Mouse (Mus musculus) embryonic facial prominence, embryonic 15.5 days (tissue): ENCODE data around the gene Gap43. TPM values are rescaled to one million over a fixed set of nuclear protein-coding genes. Genes with fewer than 3 reads are reported as not detected.
"Not testable (repeated sequence)": the region's sequence is repeated elsewhere in the genome, so short reads cannot be mapped to it uniquely, and the experiment has no call there.

Experiments used
- ATAC-seq: fragments of 200-750 bp; cut with Nextera tagmentation; 2 replicates; pipeline ENCODE4 v1.8.0; 2017; ENCODE audit warnings: low read depth, moderate TSS enrichment; ENCODE audit not compliant: insufficient number of reproducible peaks, low FRiP score, low TSS enrichment
- H3K27ac ChIP-seq: fragments of 300-500 bp; sonication (generic); replicated peaks from 2 replicates; pipeline ENCODE4 v1.5.1; 2015; ENCODE audit warnings: mild to moderate bottlenecking, inconsistent platforms
- H3K27me3 ChIP-seq: fragments of 300-500 bp; sonication (generic); 2 replicates; pipeline ENCODE4 v1.6.1; 2015; ENCODE audit warnings: inconsistent platforms
- H3K36me3 ChIP-seq: fragments of 300-500 bp; sonication (generic); 2 replicates; pipeline ENCODE4 v1.6.1; 2015; ENCODE audit warnings: mild to moderate bottlenecking, inconsistent platforms
- H3K4me1 ChIP-seq: fragments of 300-500 bp; sonication (generic); 2 replicates; pipeline ENCODE4 v1.6.1; 2015; ENCODE audit warnings: inconsistent platforms
- H3K4me2 ChIP-seq: fragments of 300-500 bp; sonication (generic); replicated peaks from 2 replicates; pipeline ENCODE4 v1.6.1; 2015; ENCODE audit warnings: mild to moderate bottlenecking, inconsistent platforms
- H3K4me3 ChIP-seq: fragments of 300-500 bp; sonication (generic); replicated peaks from 2 replicates; pipeline ENCODE4 v1.5.1; 2015; ENCODE audit warnings: mild to moderate bottlenecking, inconsistent platforms
- H3K9ac ChIP-seq: fragments of 300-500 bp; sonication (generic); 2 replicates; pipeline ENCODE4 v1.6.1; 2015; ENCODE audit warnings: inconsistent platforms
- H3K9me3 ChIP-seq: fragments of 300-500 bp; sonication (generic); replicated peaks from 2 replicates; pipeline ENCODE4 v1.6.1; 2016; ENCODE audit warnings: inconsistent platforms
- WGBS: fragments of 180-500 bp; shearing (Covaris S2); methylation state at CpG from one replicate; pipeline ENCODE4 v1.1.7; 2015; 5-methylcytosine and 5-hydroxymethylcytosine counted together
- polyA plus RNA-seq: library from polyadenylated mRNA; unstranded; fragments of >200 nt; fragmentation: Nextera tagmentation; extraction: Ambion mirVana; gene quantifications from 2 replicates; pipeline ENCODE4 v1.2.1, GENCODE M21; 2015

The Gap43 gene
- polyA plus RNA-seq = 111 and 116 TPM in 2 replicates

DNA sequence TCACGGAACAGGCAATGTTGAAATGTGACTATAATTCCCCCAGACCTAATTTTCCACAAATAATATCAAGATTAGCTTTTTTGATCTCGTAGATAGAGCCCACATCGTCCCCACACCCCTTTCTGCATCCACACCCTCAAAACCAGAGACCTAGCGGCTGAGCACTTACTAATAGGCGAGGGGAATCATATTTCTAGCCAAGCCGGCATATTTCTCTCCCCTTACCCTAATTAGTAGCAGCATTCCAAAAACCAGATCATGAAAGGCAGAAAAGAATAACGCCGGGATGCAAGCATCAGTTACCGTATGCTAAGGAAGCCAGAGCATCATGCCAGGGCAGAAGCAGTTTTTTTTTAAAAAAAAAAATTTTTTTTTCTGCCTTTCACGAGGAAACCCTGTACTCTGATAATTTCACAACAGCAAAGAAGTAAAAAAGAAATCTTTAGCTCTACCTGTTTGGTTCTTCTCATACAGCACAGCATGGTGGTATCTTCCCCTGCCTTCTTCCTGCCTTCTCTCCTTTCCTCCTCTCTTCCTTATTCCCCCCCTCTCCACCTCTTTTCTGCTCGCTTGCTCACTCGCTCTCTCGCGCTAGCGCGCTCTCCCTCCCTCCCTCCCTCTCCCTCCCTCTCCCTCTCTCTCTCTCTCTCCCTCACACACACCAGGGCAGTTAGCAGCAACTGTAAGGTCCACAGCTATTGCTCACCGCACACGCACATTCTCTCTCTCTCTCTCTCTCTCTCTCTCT is at the start of gene Gap43:
TSS of gene Gap43 (minus strand) at position 631 of the 748 bp plus-strand sequence.
- peak; percentile 77 for ATAC-seq
- Histone ChIP-seq H3K36me3 (no peaks in the 10 kb centered on the region), H3K27ac (peak within 1 kb of the TSS; percentile 44; the same call in 1 of the 2 replicates), H3K27me3 (no peaks in the 10 kb centered on the region), H3K4me3 (peak within 1 kb of the TSS; percentile 45), H3K9me3 (no peaks in the 10 kb centered on the region), H3K9ac (peak within 1 kb of the TSS; percentile 7; the same call in 1 of the 2 replicates), H3K4me1 (peaks cover 38% of the 10 kb centered on the region), H3K4me2 (peak within 1 kb of the TSS; percentile 58)
- under 1% methylated on average over 18 of the region's 18 CpGs for WGBS

DNA sequence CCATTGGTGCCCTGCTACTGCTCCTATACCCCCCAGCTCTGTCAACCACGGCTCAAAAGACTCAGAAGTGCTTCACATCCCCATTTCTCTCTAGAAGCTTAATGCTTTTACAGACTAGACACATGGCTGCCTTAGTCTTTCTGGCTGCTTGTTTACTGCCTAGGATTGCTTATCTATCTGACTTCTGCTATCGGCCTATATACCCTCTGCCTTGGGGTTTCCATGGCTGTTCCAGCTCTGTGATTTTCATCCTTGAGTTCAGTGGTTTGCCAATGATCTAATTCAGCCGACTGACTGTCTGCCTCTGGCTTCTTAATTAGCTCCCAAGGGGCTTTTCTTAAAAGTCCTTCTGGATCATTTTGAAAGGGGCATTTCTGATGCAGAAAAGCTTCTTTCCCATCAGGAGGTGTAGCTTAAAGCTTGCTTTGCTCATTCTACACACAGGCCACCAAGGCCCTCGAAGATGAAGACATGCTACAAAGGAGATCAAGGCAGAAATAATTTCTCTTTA is 40.9 kb upstream of the Gap43 start:
- Histone ChIP-seq H3K36me3 (no peaks in the 10 kb centered on the region), H3K4me1 (no peaks in the 10 kb centered on the region), H3K27ac (no peak overlapping the region), H3K9me3 (no peaks in the 10 kb centered on the region), H3K4me2 (no peak overlapping the region), H3K9ac (no peak overlapping the region), H3K27me3 (no peaks in the 10 kb centered on the region), H3K4me3 (no peak overlapping the region)
- no peak for ATAC-seq
- WGBS = 41% methylated on average over 4 of the region's 4 CpGs

DNA sequence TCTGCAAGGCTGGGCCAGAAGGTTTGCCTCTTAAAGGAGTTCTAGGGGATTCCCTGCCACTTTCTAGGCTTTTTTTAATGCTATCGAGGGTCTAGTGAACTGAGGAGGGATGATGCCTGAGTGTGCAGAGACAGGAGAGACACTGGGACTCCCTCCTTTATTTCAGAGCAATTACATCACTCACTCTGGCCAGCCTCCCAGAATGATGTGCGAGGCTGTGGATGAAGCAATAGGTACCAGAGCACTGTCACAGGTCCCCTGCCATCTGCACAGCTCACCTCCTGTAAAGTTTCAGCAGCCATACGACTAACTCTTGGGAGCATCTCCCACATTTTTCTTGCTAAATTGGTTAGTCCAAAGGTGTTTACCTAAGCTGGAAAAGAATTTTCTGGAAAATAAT is 40.2 kb upstream of the Gap43 start:
- Histone ChIP-seq H3K27ac (no peak overlapping the region), H3K4me3 (no peak overlapping the region), H3K9ac (no peak overlapping the region), H3K27me3 (no peaks in the 10 kb centered on the region), H3K4me1 (no peaks in the 10 kb centered on the region), H3K9me3 (no peaks in the 10 kb centered on the region), H3K4me2 (no peak overlapping the region), H3K36me3 (no peaks in the 10 kb centered on the region)
- WGBS = 47% methylated on average over 3 of the region's 3 CpGs
- ATAC-seq = no peak

DNA sequence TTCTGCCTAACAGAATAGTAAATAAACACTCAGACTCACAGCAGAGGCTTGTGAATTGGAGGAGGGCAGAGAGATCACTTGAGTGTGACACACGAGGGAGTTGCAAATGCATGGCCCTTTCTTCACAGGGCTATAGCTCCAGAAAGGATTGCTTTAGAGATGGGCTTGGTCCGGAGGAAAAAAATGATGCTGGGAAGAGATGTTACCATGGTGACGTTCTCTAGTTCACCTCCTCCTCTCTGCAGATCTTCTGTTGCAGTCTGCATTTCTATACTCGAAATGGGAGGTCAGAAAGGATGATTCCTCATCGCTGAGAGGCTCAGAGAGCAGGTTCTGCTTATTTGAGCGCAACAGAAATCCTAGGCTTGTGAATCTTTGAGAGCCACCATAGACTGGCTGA is 29.7 kb upstream of the Gap43 start:
- H3K4me2 ChIP-seq = no peak overlapping the region
- H3K9ac ChIP-seq = no peak overlapping the region
- no peak overlapping the region for H3K27ac ChIP-seq
- no peaks in the 10 kb centered on the region for H3K36me3 ChIP-seq
- H3K9me3 ChIP-seq = no peaks in the 10 kb centered on the region
- no peak for ATAC-seq
- H3K4me1 ChIP-seq = no peaks in the 10 kb centered on the region
- H3K27me3 ChIP-seq = no peaks in the 10 kb centered on the region
- H3K4me3 ChIP-seq = no peak overlapping the region
- WGBS = 77% methylated on average over 6 of the region's 6 CpGs

DNA sequence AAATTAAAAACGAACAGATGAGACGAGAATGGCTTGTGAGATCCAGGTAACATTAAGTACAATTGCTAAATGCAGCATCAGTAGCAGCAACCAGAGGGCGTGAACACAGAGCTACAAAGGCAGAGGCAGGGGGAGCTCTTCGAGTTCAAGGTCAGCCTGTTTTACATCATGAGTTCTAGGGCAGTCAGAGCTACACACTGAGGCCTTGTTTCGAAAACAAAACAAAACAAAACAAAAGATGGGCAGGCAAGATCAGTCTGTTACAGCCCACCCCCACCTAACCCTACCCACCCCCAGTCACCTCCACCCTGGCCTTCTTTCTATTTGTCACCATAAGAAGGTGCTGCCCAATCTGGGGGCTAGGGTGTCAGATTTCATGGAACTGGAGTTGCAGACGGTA is 28.9 kb upstream of the Gap43 start:
- WGBS = 78% methylated on average over 6 of the region's 6 CpGs
- H3K4me1 ChIP-seq = no peaks in the 10 kb centered on the region
- H3K27me3 ChIP-seq = no peaks in the 10 kb centered on the region
- H3K4me3 ChIP-seq = no peak overlapping the region
- H3K9me3 ChIP-seq = no peaks in the 10 kb centered on the region
- H3K27ac ChIP-seq = no peak overlapping the region
- no peaks in the 10 kb centered on the region for H3K36me3 ChIP-seq
- H3K9ac ChIP-seq = no peak overlapping the region
- no peak overlapping the region for H3K4me2 ChIP-seq
- no peak for ATAC-seq

DNA sequence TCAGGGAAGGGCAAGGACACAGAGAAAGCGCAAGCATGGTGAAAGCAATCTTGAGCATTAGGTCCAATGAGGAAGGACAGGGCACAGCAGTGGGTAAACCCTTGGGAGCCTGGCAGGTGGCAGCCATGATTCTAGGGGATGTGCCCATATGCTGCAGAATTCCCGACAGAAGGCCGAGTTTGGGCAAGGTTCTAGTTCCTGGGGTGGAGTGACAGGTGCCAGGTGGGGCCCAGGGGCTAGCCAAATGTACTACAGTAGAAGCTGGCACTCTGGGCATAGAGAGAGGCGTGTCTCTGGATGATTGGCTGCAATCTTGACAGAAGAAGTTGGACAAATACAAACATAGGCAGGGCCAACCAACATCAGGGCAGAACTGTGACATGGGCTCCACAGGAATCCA is 19.6 kb upstream of the Gap43 start:
- H3K9ac ChIP-seq = no peak overlapping the region
- H3K4me2 ChIP-seq = no peak overlapping the region
- H3K27ac ChIP-seq = no peak overlapping the region
- no peaks in the 10 kb centered on the region for H3K9me3 ChIP-seq
- ATAC-seq = no peak
- H3K27me3 ChIP-seq = no peaks in the 10 kb centered on the region
- 92% methylated on average over 4 of the region's 4 CpGs for WGBS
- H3K4me1 ChIP-seq = no peaks in the 10 kb centered on the region
- H3K36me3 ChIP-seq = no peaks in the 10 kb centered on the region
- no peak overlapping the region for H3K4me3 ChIP-seq

DNA sequence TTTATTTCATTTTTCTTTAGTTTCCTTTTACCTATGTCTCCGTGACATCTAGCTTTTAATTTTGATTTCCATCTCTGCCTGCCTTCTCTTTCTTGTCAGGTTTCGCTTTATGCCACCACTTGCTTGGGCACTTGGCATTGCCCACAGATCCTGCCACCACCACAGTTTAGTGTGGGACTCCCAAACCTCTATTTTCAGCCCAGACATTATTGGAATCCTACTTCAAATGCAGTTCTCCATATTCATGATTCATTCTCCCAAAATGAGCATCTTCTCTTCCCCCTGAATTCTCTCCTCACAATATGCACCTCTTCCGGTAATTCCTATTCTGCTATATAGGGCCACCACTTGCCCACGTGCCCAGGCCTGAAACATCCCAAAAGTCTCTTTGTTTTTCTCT is 17.6 kb upstream of the Gap43 start:
- no peak for ATAC-seq
- H3K27ac ChIP-seq = no peak overlapping the region
- no peaks in the 10 kb centered on the region for H3K9me3 ChIP-seq
- H3K9ac ChIP-seq = no peak overlapping the region
- no peak overlapping the region for H3K4me2 ChIP-seq
- 86% methylated on average over 4 of the region's 4 CpGs for WGBS
- no peaks in the 10 kb centered on the region for H3K4me1 ChIP-seq
- H3K36me3 ChIP-seq = no peaks in the 10 kb centered on the region
- H3K4me3 ChIP-seq = no peak overlapping the region
- no peaks in the 10 kb centered on the region for H3K27me3 ChIP-seq

DNA sequence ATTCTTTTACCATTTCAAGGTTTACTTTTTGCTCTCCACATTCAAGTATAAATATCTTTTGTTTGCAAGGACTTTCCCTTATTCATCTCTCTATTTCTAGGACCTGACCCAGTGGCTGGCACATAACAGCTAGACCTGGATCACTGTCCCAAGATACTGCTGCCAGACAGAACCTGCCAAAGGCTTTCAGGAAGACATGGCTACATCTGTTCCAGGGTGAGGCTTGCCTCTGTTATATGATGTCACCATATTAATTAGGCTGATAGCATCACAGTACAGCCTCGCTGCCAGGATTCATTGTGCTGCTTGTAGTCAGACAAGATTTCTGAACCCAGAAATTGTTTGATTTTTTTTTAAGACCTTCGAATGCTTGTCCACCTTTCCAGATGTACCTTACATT is 9.6 kb upstream of the Gap43 start:
- ATAC-seq = no peak
- WGBS = 86% methylated on average over 2 of the region's 2 CpGs
- H3K4me3 ChIP-seq = no peak overlapping the region
- H3K27ac ChIP-seq = no peak overlapping the region
- H3K9me3 ChIP-seq = no peaks in the 10 kb centered on the region
- H3K9ac ChIP-seq = no peak overlapping the region
- no peaks in the 10 kb centered on the region for H3K36me3 ChIP-seq
- H3K27me3 ChIP-seq = no peaks in the 10 kb centered on the region
- H3K4me2 ChIP-seq = no peak overlapping the region
- H3K4me1 ChIP-seq = no peaks in the 10 kb centered on the region

DNA sequence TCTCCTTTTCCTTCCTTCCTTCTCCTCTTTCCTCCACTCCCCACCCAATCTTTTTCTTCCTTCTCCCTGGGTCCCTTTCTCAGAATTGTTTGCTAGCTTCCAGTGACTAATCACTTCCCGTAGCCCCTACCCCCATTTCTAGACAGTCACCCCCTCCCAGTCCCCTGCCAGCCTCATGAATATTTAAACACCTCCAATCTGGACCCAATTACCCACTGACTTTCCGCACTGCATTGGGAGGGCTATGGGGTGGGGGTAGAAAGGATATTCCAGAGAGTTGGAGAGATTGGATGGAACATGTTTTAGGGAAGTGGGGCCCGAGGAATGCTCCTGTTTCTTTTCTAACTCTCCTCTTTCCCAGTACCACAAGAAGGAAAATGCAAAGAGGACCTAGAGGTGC is 414 bp upstream of the Gap43 start:
- Histone ChIP-seq H3K4me1 (peaks cover 38% of the 10 kb centered on the region), H3K4me2 (peak overlapping the region; percentile 58; the same call in 1 of the 2 replicates), H3K4me3 (peak overlapping the region; percentile 45; the same call in 1 of the 2 replicates)
- peak; percentile 45; the same call in 1 of the 2 replicates for ATAC-seq
- H3K27me3 ChIP-seq, H3K9ac ChIP-seq, H3K9me3 ChIP-seq, H3K36me3 ChIP-seq, H3K27ac ChIP-seq: not testable (repeated sequence)
- WGBS = 15% methylated on average over 2 of the region's 3 CpGs

DNA sequence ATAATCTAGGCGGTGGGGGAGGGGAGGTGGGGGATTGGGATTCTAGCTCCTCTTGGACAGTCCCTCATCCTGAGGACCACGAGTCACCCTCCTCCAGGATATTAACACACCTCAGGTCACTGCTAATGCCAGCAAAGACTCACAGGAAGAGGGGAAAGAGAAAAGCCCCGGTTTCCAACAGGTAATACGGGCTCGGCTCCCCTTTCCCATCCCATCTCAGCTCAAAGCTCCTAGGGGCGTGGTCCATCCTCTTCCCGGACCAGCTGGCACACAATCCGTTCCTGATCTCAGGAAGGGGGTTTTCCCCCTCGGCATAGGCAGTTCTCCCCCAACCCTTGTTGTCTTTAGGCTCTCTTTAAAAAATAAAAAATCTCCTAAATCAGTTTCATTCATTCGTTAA is 939 bp downstream of the Gap43 start:
- H3K4me3 ChIP-seq = peak overlapping the region; percentile 45
- WGBS = 0% methylated on average over 10 of the region's 10 CpGs
- H3K27ac ChIP-seq = peak overlapping the region; percentile 44; the same call in 1 of the 2 replicates

DNA sequence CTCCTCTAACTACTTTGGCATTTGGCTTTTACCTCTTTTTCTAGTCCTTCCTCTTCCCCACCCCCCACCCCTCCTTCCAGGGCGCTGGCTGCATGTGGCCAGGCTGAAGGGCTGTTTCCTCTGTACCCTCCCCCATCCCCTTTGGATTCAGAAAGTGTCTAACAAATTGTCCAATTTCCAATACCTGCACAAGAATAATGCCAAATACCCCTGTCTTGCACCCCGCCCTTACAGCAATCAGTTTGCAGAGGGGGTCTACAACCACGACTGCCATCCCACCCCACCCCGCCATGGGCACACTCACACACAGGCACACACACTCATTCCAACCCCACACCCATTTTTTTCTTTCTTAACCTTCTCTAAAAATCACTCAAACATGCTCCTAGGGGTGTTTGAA is 1.5 kb downstream of the Gap43 start:
- no peaks in the 10 kb centered on the region for H3K27me3 ChIP-seq
- H3K9me3 ChIP-seq = no peaks in the 10 kb centered on the region
- 0 out of 2 replicates have a peak overlapping the region, but pooled peaks have one; percentile 7 for H3K9ac ChIP-seq
- ATAC-seq = no peak
- H3K4me1 ChIP-seq = peaks cover 38% of the 10 kb centered on the region
- H3K36me3 ChIP-seq = no peaks in the 10 kb centered on the region
- peak overlapping the region; percentile 45 for H3K4me3 ChIP-seq
- peak overlapping the region; percentile 58 for H3K4me2 ChIP-seq
- WGBS = 4% methylated on average over 4 of the region's 4 CpGs
- peak overlapping the region; percentile 44; the same call in 1 of the 2 replicates for H3K27ac ChIP-seq

More for the DNA sequence above, 939 bp downstream of the Gap43 start:
- H3K4me1 ChIP-seq = peaks cover 38% of the 10 kb centered on the region
- H3K27me3 ChIP-seq = no peaks in the 10 kb centered on the region
- H3K9me3 ChIP-seq = no peaks in the 10 kb centered on the region
- H3K9ac ChIP-seq = peak overlapping the region; percentile 7; the same call in 1 of the 2 replicates
- ATAC-seq = no peak; the same call in 1 of the 2 replicates
- peak overlapping the region; percentile 58 for H3K4me2 ChIP-seq
- H3K36me3 ChIP-seq = no peaks in the 10 kb centered on the region
